Mouse (Mus musculus): Measurements from ENCODE around the gene Mbl1.

DNA sequence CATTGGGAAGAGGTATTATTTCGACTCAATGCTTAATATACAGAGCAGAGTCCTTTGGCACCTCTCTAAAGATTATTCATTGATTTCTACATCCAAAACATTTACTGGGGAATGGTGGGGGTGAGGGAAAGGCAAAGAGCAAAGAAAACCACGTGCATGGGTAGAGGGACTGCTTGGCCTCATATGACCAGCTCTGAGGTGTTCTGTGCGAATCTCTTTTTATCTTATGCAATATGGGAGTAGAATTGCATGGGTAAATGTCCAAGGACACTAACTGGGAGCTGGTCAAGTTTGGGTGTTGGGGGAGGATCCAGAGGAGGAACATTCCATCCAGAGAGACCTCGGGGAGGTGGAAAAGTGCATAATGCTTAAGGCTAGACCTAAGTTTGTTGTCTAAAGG, 38.3 kb upstream of the Mbl1 start:
- TF ChIP-seq CTCF (IDR thresholded peaks at IDR 0.05; ENCODE audit: extremely low read depth, insufficient read depth, insufficient read length, insufficient replicate concordance) (no peak), POLR2A (IDR thresholded peaks at IDR 0.05; ENCODE audit: low read depth, low read length) (no peak)

Data from spleen, adult 2 months (tissue).